Mouse (Mus musculus): Measurements from ENCODE around the gene Bub1b. TPM values are rescaled to one million over a fixed set of nuclear protein-coding genes. Genes with fewer than 3 reads are reported as not detected.

Bub1b gene
- polyA plus RNA-seq, 1 experiment from 2014 or later: 4.1 TPM

DNA sequence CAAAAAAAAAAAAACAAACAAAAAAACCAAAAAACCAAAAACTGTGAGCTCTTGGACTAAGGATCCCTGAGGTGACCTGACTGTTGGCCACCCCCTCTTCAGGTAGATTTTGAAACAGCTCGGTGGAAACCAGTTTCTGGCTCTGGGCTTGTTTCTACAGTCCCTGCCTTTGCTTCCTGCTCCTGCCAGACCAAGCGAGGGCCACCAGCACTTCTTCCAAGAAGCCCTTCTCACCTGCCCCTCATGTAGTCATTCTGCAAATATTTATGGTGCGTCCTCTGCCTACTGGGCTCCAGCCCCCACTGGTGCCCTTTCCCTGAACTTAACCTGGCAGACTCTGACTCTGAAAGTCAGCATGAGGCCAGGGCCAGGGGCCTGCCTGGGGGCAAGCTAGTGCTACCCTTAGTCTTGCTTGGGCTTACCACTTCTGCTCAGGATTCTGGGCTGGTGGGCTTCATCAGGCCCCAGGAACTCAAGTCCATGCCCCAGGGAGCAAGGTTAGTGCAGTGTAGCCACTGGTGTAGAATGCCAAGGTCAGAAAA lies 67.0 kb downstream of the Bub1b start:
- no peak overlapping the region for H3K27ac ChIP-seq (ENCODE audit: low read length)
- H3K9me3 ChIP-seq (ENCODE audit: low read length): no peaks in the 10 kb centered on the region
- no peak overlapping the region for H3K4me2 ChIP-seq (replicated peaks; ENCODE audit: low read depth, low read length)
- H3K4me3 ChIP-seq (ENCODE audit: low read depth, low read length): no peak overlapping the region
- H3K9ac ChIP-seq (replicated peaks; ENCODE audit: low read depth): no peak overlapping the region
- H3K27me3 ChIP-seq (replicated peaks; ENCODE audit: insufficient read depth, low read length): no peaks in the 10 kb centered on the region
- TF ChIP-seq EP300 (IDR thresholded peaks at IDR 0.05) (no peak), CTCF (IDR thresholded peaks at IDR 0.05) (no peak)
- peak; percentile 31; the same call in 1 of the 2 replicates for ATAC-seq
- H3K36me3 ChIP-seq (ENCODE audit: insufficient read depth, low read length): no peaks in the 10 kb centered on the region
- DNase-seq (ENCODE audit: low spot score): peak; percentile 55
- WGBS: 54% methylated on average over 3 of the region's 3 CpGs
- peaks cover 8% of the 10 kb centered on the region; the same call in 1 of the 2 replicates for H3K4me1 ChIP-seq (ENCODE audit: insufficient read depth, low read depth, low read length)

DNA sequence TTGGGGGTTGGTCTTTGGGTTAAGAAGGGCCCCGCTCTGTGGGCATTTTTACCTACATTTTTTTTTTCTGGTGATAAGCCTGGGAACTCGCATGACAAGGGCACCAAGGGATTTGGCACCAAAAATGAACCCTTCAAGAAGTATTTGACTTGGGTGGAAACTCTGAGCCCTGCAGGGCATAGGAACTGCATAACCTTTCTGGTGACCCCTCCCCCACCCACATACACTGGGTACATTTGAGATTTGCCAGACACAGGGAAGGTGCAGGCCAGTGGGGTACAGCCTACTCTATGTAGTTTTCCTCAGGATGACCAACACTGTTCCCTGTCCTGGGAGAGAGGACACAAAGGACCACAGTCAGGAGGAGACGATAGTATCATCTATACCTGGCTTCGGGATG lies 67.6 kb downstream of the Bub1b start:
- Histone ChIP-seq H3K27ac (ENCODE audit: low read length) (no peak overlapping the region), H3K9me3 (ENCODE audit: low read length) (no peaks in the 10 kb centered on the region), H3K4me2 (replicated peaks; ENCODE audit: low read depth, low read length) (no peak overlapping the region), H3K9ac (replicated peaks; ENCODE audit: low read depth) (no peak overlapping the region), H3K4me3 (ENCODE audit: low read depth, low read length) (no peak overlapping the region), H3K27me3 (replicated peaks; ENCODE audit: insufficient read depth, low read length) (no peaks in the 10 kb centered on the region), H3K4me1 (ENCODE audit: insufficient read depth, low read depth, low read length) (peaks cover 6% of the 10 kb centered on the region; the same call in 1 of the 2 replicates), H3K36me3 (ENCODE audit: insufficient read depth, low read length) (no peaks in the 10 kb centered on the region)
- no peak for TF ChIP-seq CTCF (IDR thresholded peaks at IDR 0.05)
- no peak for TF ChIP-seq EP300 (IDR thresholded peaks at IDR 0.05)
- ATAC-seq: no peak
- 74% methylated on average over 4 of the region's 4 CpGs for WGBS
- no peak for DNase-seq (ENCODE audit: low spot score)

DNA sequence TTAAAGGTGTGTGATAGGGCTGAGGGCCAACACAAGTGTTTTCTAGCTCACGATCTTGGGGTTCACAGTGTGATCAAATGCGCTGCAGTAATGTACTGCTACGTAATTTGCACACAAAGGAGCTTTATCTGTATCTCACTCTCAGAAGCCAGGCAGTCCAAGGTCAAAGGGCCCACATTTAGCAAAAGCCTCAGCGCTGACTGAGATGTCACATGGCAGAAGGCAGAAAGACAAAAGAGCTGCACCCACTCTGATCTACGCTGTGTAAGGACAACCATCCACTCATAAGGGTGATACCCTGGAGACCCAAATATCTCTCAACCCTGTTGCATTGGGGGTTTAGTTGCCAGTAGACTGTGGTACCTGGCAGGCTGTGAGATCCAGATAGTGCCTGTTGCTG lies 69.2 kb downstream of the Bub1b start:
- ATAC-seq: no peak
- no peak overlapping the region for H3K9ac ChIP-seq (replicated peaks; ENCODE audit: low read depth)
- H3K4me1 ChIP-seq (ENCODE audit: insufficient read depth, low read depth, low read length): peaks cover 6% of the 10 kb centered on the region; the same call in 1 of the 2 replicates
- H3K36me3 ChIP-seq (ENCODE audit: insufficient read depth, low read length): no peaks in the 10 kb centered on the region
- DNase-seq (ENCODE audit: low spot score): no peak
- H3K9me3 ChIP-seq (ENCODE audit: low read length): no peaks in the 10 kb centered on the region
- H3K27me3 ChIP-seq (replicated peaks; ENCODE audit: insufficient read depth, low read length): no peaks in the 10 kb centered on the region
- H3K27ac ChIP-seq (ENCODE audit: low read length): no peak overlapping the region
- H3K4me2 ChIP-seq (replicated peaks; ENCODE audit: low read depth, low read length): no peak overlapping the region
- TF ChIP-seq CTCF (IDR thresholded peaks at IDR 0.05) (no peak), EP300 (IDR thresholded peaks at IDR 0.05) (no peak)
- no peak overlapping the region for H3K4me3 ChIP-seq (ENCODE audit: low read depth, low read length)
- 65% methylated on average over 5 of the region's 5 CpGs for WGBS

DNA sequence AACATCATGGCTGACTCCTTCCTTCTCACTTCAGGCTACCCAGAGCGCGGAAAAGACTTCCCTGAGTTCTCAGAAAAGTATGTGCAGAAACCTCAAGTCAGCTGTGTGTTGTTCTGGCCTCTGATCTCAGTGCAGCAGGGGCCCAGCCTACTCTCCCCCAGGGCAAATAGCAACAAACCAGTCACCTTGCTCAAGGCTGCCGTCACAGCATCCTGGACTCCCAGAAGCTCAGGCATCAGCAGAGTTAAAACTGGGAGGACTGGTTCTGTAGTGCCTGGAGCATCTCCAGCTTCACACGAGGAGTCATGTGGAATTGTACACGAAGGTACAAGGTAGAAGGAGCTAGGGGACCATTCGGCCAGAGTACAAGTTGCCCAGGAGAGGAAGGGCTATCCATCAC lies 71.2 kb downstream of the Bub1b start:
- DNase-seq (ENCODE audit: low spot score) (peak; percentile 35), ATAC-seq (peak; percentile 42; the same call in 1 of the 2 replicates)
- no peaks in the 10 kb centered on the region for H3K9me3 ChIP-seq (ENCODE audit: low read length)
- no peak for TF ChIP-seq CTCF (IDR thresholded peaks at IDR 0.05)
- TF ChIP-seq EP300 (IDR thresholded peaks at IDR 0.05): no peak
- 55% methylated on average over 6 of the region's 6 CpGs for WGBS
- no peaks in the 10 kb centered on the region for H3K36me3 ChIP-seq (ENCODE audit: insufficient read depth, low read length)
- H3K4me2 ChIP-seq (replicated peaks; ENCODE audit: low read depth, low read length): no peak overlapping the region
- no peak overlapping the region for H3K27ac ChIP-seq (ENCODE audit: low read length)
- H3K4me3 ChIP-seq (ENCODE audit: low read depth, low read length): no peak overlapping the region
- 0 out of 2 replicates have a peak, but pooled peaks cover 4% of the 10 kb centered on the region for H3K27me3 ChIP-seq (replicated peaks; ENCODE audit: insufficient read depth, low read length)
- no peaks in the 10 kb centered on the region for H3K4me1 ChIP-seq (ENCODE audit: insufficient read depth, low read depth, low read length)
- H3K9ac ChIP-seq (replicated peaks; ENCODE audit: low read depth): no peak overlapping the region

DNA sequence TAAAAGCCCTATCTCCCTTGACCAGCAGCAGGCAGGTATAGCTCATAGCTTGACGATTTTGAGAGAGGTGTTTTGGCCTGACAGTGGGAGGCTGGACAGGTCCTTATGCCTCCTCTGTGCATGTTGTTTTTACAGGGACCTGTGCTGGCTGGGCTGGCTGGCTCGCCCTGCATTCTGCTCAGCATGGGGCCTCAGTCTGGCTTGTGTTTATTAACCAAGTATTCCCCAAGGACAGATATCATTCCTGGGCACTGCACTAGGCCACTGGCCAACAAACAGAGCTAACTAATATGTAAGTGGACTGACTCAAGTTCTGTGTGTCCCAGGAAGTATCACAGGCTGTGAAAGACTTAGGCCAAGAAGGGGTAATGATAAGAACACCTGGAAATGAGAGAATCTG lies 71.8 kb downstream of the Bub1b start:
- Histone ChIP-seq H3K9ac (replicated peaks; ENCODE audit: low read depth) (no peak overlapping the region), H3K9me3 (ENCODE audit: low read length) (no peaks in the 10 kb centered on the region), H3K27me3 (replicated peaks; ENCODE audit: insufficient read depth, low read length) (0 out of 2 replicates have a peak, but pooled peaks cover 4% of the 10 kb centered on the region), H3K4me2 (replicated peaks; ENCODE audit: low read depth, low read length) (no peak overlapping the region), H3K36me3 (ENCODE audit: insufficient read depth, low read length) (no peaks in the 10 kb centered on the region), H3K27ac (ENCODE audit: low read length) (no peak overlapping the region), H3K4me1 (ENCODE audit: insufficient read depth, low read depth, low read length) (no peaks in the 10 kb centered on the region), H3K4me3 (ENCODE audit: low read depth, low read length) (no peak overlapping the region)
- ATAC-seq (peak; percentile 25; the same call in 1 of the 2 replicates), DNase-seq (ENCODE audit: low spot score) (no peak)
- WGBS: 27% methylated on average over 2 of the region's 2 CpGs
- TF ChIP-seq CTCF (IDR thresholded peaks at IDR 0.05): no peak
- TF ChIP-seq EP300 (IDR thresholded peaks at IDR 0.05): no peak

DNA sequence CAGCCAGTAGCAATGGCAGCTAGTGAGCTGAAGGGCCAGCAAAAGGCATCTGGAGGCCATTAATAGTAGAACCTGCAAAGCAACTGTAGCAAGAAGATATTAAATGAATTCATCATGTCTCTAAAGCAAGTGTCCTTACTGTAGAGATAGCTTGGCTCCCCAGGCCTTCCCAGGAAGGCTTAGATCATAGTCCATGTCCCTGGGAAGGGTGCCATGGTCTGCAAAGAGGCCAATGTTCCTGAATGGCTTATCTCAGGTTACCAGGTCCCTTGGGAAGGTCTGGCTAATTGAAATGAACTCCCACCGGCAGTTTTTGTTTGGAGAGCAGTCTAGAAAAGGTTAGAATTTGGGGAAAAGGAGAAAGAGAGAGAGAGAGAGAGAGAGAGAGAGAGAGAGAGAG lies 73.7 kb downstream of the Bub1b start:
- no peak for DNase-seq (ENCODE audit: low spot score)
- no peak overlapping the region for H3K9ac ChIP-seq (replicated peaks; ENCODE audit: low read depth)
- no peak for ATAC-seq
- H3K4me2 ChIP-seq (replicated peaks; ENCODE audit: low read depth, low read length): no peak overlapping the region
- H3K27ac ChIP-seq (ENCODE audit: low read length): no peak overlapping the region
- H3K4me1 ChIP-seq (ENCODE audit: insufficient read depth, low read depth, low read length): no peaks in the 10 kb centered on the region
- 0 out of 2 replicates have a peak, but pooled peaks cover 8% of the 10 kb centered on the region for H3K27me3 ChIP-seq (replicated peaks; ENCODE audit: insufficient read depth, low read length)
- no peaks in the 10 kb centered on the region for H3K9me3 ChIP-seq (ENCODE audit: low read length)
- WGBS: 78% methylated on average over 1 of the region's 1 CpGs
- H3K36me3 ChIP-seq (ENCODE audit: insufficient read depth, low read length): no peaks in the 10 kb centered on the region
- H3K4me3 ChIP-seq (ENCODE audit: low read depth, low read length): no peak overlapping the region
- TF ChIP-seq CTCF (IDR thresholded peaks at IDR 0.05) (no peak), EP300 (IDR thresholded peaks at IDR 0.05) (no peak)

Data from lung, postnatal 0 days (tissue).